Mouse (Mus musculus) midbrain, postnatal 0 days (tissue): ENCODE results near the gene Atpaf2. TPM values are rescaled to one million over a fixed set of nuclear protein-coding genes. Genes with fewer than 3 reads are reported as not detected.

Source experiments
- ATAC-seq: fragments of 200-750 bp; cut with Nextera tagmentation; 2 replicates; pipeline ENCODE4 v1.8.0; 2017; ENCODE audit warnings: moderate number of reproducible peaks, mild to moderate bottlenecking, moderate TSS enrichment, moderate library complexity; ENCODE audit not compliant: low FRiP score
- DNase-seq: peaks from one replicate; pipeline ENCODE4 v3.0.0-alpha.2; 2015; ENCODE audit warnings: low spot score
- H3K27ac ChIP-seq: fragments of 300-500 bp; sonication (generic); 2 replicates; pipeline ENCODE4 v1.5.1; 2014; ENCODE audit warnings: low read depth, mild to moderate bottlenecking, low read length, mixed read lengths
- H3K27me3 ChIP-seq: fragments of 300-500 bp; sonication (generic); 2 replicates; pipeline ENCODE4 v1.6.1; 2014; ENCODE audit warnings: low read length, control low read depth, mixed read lengths; ENCODE audit not compliant: insufficient read depth
- H3K36me3 ChIP-seq: fragments of 300-500 bp; sonication (generic); 2 replicates; pipeline ENCODE4 v1.6.1; 2014; ENCODE audit warnings: low read length, control low read depth, mixed read lengths; ENCODE audit not compliant: insufficient read depth
- H3K4me1 ChIP-seq: fragments of 300-500 bp; sonication (generic); 2 replicates; pipeline ENCODE4 v1.6.1; 2014; ENCODE audit warnings: mild to moderate bottlenecking, control low read depth, antibody characterized with exemption, low read length, mixed read lengths; ENCODE audit not compliant: insufficient read depth
- H3K4me2 ChIP-seq: fragments of 300-500 bp; sonication (generic); 2 replicates; pipeline ENCODE4 v1.6.1; 2014; ENCODE audit warnings: low read depth, mild to moderate bottlenecking, low read length, mixed read lengths; ENCODE audit not compliant: poor library complexity, severe bottlenecking
- H3K4me3 ChIP-seq: fragments of 300-500 bp; sonication (generic); 2 replicates; pipeline ENCODE4 v1.5.1; 2014; ENCODE audit warnings: low read depth, mild to moderate bottlenecking, low read length, moderate library complexity
- H3K9ac ChIP-seq: fragments of 300-500 bp; sonication (generic); replicated peaks from 2 replicates; pipeline ENCODE4 v1.6.1; 2014; ENCODE audit warnings: mild to moderate bottlenecking, low read length, moderate library complexity, mixed read lengths; ENCODE audit not compliant: poor library complexity, severe bottlenecking
- H3K9me3 ChIP-seq: fragments of 300-500 bp; sonication (generic); 2 replicates; pipeline ENCODE4 v1.6.1; 2016; ENCODE audit warnings: low read length, control low read depth
- CTCF ChIP-seq: IDR thresholded peaks from 2 replicates; pipeline ENCODE4 v1.5.1; 2016; ENCODE audit warnings: antibody characterized with exemption, mild to moderate bottlenecking
- WGBS: fragments of 180-500 bp; shearing (Covaris S2); extraction: QIAGEN DNeasy Blood & Tissue Kit; methylation state at CpG from one replicate; pipeline ENCODE4 v1.1.7; 2014; 5-methylcytosine and 5-hydroxymethylcytosine counted together
- polyA plus RNA-seq: library from polyadenylated mRNA; unstranded; fragments of >200 nt; fragmentation: Nextera tagmentation; extraction: Ambion mirVana; gene quantifications from 2 replicates; pipeline ENCODE4 v1.2.1, GENCODE M21; 2015
- total RNA-seq: library from RNA; depleted of rRNA; stranded (reverse); fragments of >200 nt; gene quantifications from 2 replicates; pipeline ENCODE4 v1.2.3, GENCODE M21; 2014

Gene Atpaf2
- total and polyA plus RNA-seq, 2 experiments from 2014 or later, result 42.3 to 48.1 TPM

DNA sequence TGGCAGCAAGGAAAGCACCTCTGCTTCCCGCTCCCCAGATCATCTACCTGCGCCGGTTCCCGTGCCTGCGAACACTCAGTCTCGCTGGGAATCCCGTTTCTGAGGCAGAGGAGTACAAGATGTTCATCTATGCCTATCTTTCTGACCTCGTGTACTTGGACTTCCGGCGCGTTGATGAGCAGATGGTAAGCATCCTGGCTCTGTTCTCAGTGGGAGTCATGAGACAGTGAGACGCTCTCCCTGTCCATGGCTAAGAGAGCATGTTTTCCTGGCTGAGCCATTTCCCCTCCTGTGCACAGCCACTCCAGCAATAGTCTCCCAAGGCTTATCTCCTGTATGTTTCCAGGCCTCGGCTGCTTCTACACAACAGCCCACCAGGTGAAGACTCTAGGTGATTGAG lies 47.8 kb downstream of the Atpaf2 start:
- H3K27ac ChIP-seq, result no peak overlapping the region
- 90% methylated on average over 13 of the region's 13 CpGs for WGBS
- H3K36me3 ChIP-seq, result no peaks in the 10 kb centered on the region
- no peak for TF ChIP-seq CTCF
- no peak overlapping the region for H3K4me3 ChIP-seq
- H3K9ac ChIP-seq, result no peak overlapping the region
- no peaks in the 10 kb centered on the region for H3K9me3 ChIP-seq
- ATAC-seq (no peak), DNase-seq (no peak)
- no peak overlapping the region for H3K4me2 ChIP-seq
- no peaks in the 10 kb centered on the region for H3K27me3 ChIP-seq
- H3K4me1 ChIP-seq, result no peaks in the 10 kb centered on the region

- H3K36me3 ChIP-seq, result no peaks in the 10 kb centered on the region
- 63% methylated on average over 4 of the region's 4 CpGs for WGBS
- no peak for ATAC-seq
Observed at GRCm38 (mm10) chr11:60369448-60369847, 48.8 kb downstream of the Atpaf2 start.

GRCm38 (mm10) chr11:60368909-60369308 lies 49.3 kb downstream of the Atpaf2 start:
- H3K36me3 ChIP-seq, result no peaks in the 10 kb centered on the region
- WGBS, result 74% methylated on average over 4 of the region's 4 CpGs
- no peaks in the 10 kb centered on the region for H3K4me1 ChIP-seq
- no peak overlapping the region for H3K4me3 ChIP-seq
- no peaks in the 10 kb centered on the region for H3K9me3 ChIP-seq
- no peak for DNase-seq
- no peak overlapping the region for H3K9ac ChIP-seq
- no peak for ATAC-seq
- no peaks in the 10 kb centered on the region for H3K27me3 ChIP-seq
- H3K27ac ChIP-seq, result no peak overlapping the region
- no peak for TF ChIP-seq CTCF
- H3K4me2 ChIP-seq, result no peak overlapping the region

More at GRCm38 (mm10) chr11:60369448-60369847, 48.8 kb downstream of the Atpaf2 start:
- no peak for TF ChIP-seq CTCF
- Histone ChIP-seq H3K27ac (no peak overlapping the region), H3K9ac (no peak overlapping the region), H3K4me3 (no peak overlapping the region), H3K4me2 (no peak overlapping the region), H3K27me3 (no peaks in the 10 kb centered on the region), H3K9me3 (no peaks in the 10 kb centered on the region), H3K4me1 (no peaks in the 10 kb centered on the region)
- no peak for DNase-seq

DNA sequence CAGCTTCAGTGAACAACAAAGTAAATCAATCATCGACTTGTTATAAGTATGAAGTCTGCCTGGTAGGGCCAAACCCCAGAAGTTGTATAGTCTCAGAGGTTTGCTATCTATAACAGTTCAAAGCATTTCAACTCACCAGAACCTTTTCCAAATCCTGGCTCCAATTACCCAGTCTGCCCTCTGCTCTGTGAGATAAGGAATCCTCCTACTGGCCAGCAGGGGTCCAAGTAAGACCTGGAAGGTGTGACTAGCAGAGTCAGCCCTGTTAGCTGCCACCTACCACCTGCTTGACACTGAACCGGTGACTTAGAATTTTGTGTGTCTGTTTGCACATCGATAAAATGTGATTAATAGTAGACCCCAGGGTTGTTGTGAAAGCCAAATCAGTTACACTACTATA lies 51.0 kb downstream of the Atpaf2 start:
- Histone ChIP-seq H3K9ac (no peak overlapping the region), H3K4me1 (no peaks in the 10 kb centered on the region), H3K27me3 (no peaks in the 10 kb centered on the region), H3K9me3 (no peaks in the 10 kb centered on the region), H3K4me2 (no peak overlapping the region), H3K4me3 (no peak overlapping the region), H3K36me3 (no peaks in the 10 kb centered on the region), H3K27ac (no peak overlapping the region)
- no peak for DNase-seq
- no peak for ATAC-seq
- peak; percentile 36 for TF ChIP-seq CTCF
- WGBS, result 82% methylated on average over 3 of the region's 3 CpGs

GRCm38 (mm10) chr11:60366239-60367019 lies 51.8 kb downstream of the Atpaf2 start:
- no peak overlapping the region for H3K9ac ChIP-seq
- H3K4me3 ChIP-seq, result no peak overlapping the region
- no peaks in the 10 kb centered on the region for H3K9me3 ChIP-seq
- DNase-seq (no peak), ATAC-seq (no peak)
- H3K36me3 ChIP-seq, result no peaks in the 10 kb centered on the region
- no peak for TF ChIP-seq CTCF
- H3K4me2 ChIP-seq, result no peak overlapping the region
- H3K27me3 ChIP-seq, result no peaks in the 10 kb centered on the region
- H3K27ac ChIP-seq, result no peak overlapping the region
- no peaks in the 10 kb centered on the region for H3K4me1 ChIP-seq
- WGBS, result 45% methylated on average over 16 of the region's 16 CpGs

DNA sequence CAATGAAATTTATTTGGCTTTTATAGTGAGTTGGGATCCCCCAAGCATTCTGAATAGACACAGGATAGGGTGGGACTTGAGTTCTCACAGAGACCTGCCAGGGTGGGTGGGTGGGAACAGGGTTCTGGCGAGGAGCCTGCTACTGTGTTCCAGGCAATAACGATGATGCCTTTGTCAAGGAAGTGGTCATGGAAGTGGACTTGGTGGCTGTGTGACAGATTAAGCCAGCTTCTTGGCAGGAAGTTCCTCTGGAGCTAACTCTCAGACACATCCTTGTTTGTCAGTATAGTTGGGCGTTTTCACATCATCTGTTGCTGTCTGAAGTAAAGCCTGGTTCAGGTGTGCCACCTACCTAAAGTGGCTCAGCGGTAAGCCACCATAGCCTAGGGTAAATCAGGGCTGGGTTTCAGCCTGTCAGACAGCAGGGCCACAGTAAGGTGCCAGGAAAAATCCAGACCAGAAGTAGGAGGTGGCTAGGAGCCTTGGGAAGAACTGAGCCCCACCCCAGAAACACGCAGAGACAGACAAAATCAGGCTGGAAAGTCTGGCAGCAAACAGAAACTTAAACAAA lies 57.5 kb downstream of the Atpaf2 start:
- Histone ChIP-seq H3K27me3 (no peaks in the 10 kb centered on the region), H3K4me3 (no peak overlapping the region), H3K9ac (no peak overlapping the region), H3K4me1 (no peaks in the 10 kb centered on the region), H3K9me3 (no peaks in the 10 kb centered on the region), H3K36me3 (no peaks in the 10 kb centered on the region), H3K27ac (no peak overlapping the region), H3K4me2 (no peak overlapping the region)
- WGBS, result 75% methylated on average over 5 of the region's 5 CpGs
- no peak for ATAC-seq
- no peak for TF ChIP-seq CTCF
- no peak for DNase-seq
